Mouse (Mus musculus) small intestine, adult 2 months (tissue): ENCODE data around the gene Snx32.

ENCODE experiments used
- CTCF ChIP-seq: fragments of 200-500 bp; IDR thresholded peaks from 2 replicates; pipeline ENCODE4 v1.5.1; 2012; ENCODE audit warnings: low read depth, mild to moderate bottlenecking, control low read depth, inconsistent platforms, low read length, moderate library complexity, mixed read lengths; ENCODE audit not compliant: insufficient replicate concordance, insufficient read length; ENCODE audit errors: extremely low read depth
- POLR2A ChIP-seq: fragments of 200-500 bp; IDR thresholded peaks from 2 replicates; pipeline ENCODE4 v1.6.1; 2012; ENCODE audit warnings: low read depth, mild to moderate bottlenecking, control low read depth, inconsistent platforms, low read length, moderate library complexity

- TF ChIP-seq POLR2A: no peak
- no peak for TF ChIP-seq CTCF
Measured at GRCm38 (mm10) chr19:5472857-5473256, 37.5 kb downstream of the Snx32 start.
